Mouse (Mus musculus) liver, embryonic 14.5 days (tissue): ENCODE data around the gene Eipr1.

Experiments used
- CTCF ChIP-seq: IDR thresholded peaks from 2 replicates; pipeline ENCODE4 v1.5.1; 2016; ENCODE audit warnings: antibody characterized with exemption, low read depth, control low read depth
- EP300 ChIP-seq: IDR thresholded peaks from 2 replicates; pipeline ENCODE4 v1.6.1; 2016; ENCODE audit warnings: antibody characterized with exemption, low read depth

DNA sequence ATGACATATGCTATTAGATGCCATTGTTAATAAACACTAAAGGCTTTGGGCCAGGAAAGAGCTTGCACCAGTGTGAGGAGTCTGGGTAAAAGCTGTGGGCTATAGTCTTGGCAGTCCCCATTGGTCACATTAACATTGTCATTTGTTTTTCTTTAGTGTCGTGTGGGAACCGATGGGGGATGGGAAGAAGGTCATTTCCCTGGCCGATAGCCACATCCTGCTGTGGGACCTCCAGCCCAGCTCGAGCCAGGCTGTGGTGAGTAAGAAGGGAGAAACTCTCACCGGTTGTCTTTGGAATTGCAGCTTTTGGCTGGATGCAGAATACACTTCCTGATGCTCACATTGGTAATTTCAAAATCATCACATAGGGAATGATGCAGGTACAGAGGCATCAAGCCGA is 95.8 kb downstream of the Eipr1 start:
- TF ChIP-seq EP300 (no peak), CTCF (no peak)
